Mouse (Mus musculus) left cerebral cortex, postnatal 4 days (tissue): ENCODE data around the gene Eml4. TPM values are rescaled to one million over a fixed set of nuclear protein-coding genes. Genes with fewer than 3 reads are reported as not detected.
A peak's percentile ranks its signal among the peaks of the same experiment; 100 is the strongest.

Experiments used
- DNase-seq: peaks from one replicate; pipeline ENCODE4 v3.0.0-alpha.2; 2022
- intact Hi-C: fragments of 180-260 bp; cut with DNase I; formaldehyde crosslinking; loops from one replicate; pipeline ENCODE4 v1.15.1; 2025
- total RNA-seq, 2 experiments: library from RNA; stranded (reverse); gene quantifications; 2 replicates each; pipeline ENCODE4 v1.2.3; 2021

The Eml4 gene
- total RNA-seq, 2 experiments from 2014 or later: 44.9 to 47.8 TPM

DNA sequence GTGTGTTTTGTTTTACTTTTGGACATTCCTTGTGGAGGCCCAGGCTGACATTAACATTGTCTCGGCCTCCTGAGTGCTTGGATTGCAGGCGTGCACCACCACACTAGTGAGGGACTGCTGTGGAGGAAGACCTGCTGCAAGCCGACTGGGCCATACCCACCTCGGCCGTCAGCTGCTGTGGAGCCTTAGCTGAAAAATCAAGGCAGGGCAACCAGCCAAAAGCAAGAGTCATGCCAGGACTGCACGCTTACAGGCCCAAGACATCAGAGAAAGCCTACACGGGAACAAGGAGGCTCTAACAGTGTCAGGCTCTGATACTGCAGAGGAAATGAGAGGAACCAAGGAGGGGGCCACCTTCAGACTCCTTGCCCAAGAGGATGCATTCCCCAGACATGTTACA lies 130.8 kb downstream of the Eml4 start:
- DNase-seq: peak; percentile 29
- intact Hi-C loops: no loop called here

DNA sequence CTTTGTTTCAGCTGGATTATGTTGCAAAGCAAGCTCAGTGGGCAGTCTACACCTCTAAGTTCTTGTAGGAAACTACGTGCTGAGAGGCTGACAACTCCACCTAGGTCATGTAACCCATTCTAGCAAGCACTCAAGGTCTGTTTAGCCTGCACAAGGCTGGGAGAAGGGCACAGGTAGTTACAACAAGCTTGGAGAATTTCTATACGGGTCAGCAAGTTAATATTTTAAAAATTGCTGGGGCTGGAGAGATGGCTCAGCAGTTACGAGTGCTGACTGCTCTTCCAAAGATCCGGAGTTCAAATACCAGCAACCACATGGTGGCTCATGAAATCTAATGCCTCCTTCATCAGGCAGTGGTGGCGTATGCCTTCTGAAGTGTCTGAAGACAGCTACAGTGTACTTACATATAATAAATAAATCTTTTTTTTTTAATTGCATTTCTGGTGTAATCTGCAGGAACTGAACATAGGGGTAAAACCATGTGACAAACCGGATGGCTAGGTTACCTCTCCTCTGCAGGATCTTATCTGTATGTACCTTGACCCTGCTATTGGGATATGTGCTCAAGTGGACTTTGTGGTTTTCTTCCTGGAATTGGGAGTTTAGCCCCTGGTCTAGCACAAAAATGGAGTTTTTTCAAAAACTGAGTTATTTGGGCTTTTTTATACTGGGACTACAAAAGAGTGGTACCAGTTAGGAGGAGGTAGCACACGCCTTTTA lies 132.2 kb downstream of the Eml4 start:
- intact Hi-C loops: no loop called here
- DNase-seq: no peak

DNA sequence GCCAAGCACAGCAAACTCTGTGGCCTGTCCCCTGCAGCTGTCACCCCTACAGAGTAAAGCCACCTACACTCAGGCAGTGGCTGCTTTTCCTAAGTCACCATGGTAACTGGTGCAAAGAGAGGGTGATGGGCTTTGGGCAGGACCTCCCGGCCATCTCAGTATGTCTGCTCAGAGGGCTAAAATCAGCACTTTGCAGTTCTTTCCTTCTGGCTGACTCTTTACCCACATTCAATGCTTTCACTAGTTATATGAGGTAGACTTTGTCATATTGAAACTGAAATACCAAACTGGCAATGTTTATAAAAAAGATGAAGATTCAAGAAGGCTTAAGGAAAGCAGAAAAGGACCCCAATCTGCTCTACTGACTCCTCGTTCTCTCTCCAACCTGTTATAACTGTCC lies 133.1 kb downstream of the Eml4 start:
- intact Hi-C loops: no loop called here
- DNase-seq: no peak

DNA sequence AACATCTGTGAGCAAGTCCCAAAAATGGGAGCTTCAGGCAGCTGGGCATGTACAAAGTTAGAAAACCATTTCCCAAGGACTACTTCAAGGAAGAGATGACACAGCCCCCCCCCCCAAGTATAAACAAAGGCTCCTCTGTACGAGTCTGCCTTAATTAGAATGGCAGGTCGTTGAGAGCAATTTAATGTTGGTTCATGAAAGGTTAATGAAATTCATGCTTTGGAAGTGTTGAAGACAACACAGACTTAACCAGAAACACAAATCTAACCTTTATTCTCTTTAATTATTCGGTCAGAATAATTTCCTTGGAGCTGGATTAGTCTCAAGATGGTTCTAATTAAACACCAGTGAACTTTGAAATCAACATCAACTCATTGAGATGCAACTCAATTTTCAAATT lies 137.0 kb downstream of the Eml4 start:
- intact Hi-C loops: no loop called here
- DNase-seq: no peak

DNA sequence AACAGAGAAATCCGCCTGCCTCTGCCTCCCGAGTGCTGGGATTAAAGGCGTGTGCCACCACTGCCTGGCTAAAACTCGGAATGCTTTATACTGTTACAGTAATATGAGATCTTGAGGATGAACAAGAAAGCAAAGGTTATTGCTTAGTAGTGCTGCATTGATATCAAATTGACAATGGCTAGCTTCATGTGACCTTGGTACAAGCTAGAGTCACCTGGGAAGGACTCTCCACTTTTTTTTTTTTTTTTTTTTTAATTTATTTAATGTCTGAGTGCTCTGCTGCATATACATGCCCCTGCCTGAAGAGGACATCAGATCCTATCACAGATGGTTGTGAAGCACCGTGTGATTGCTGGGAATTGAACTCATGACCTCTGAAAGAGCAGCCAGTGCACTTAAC lies 148.2 kb downstream of the Eml4 start:
- intact Hi-C loops: no loop called here
- no peak for DNase-seq

DNA sequence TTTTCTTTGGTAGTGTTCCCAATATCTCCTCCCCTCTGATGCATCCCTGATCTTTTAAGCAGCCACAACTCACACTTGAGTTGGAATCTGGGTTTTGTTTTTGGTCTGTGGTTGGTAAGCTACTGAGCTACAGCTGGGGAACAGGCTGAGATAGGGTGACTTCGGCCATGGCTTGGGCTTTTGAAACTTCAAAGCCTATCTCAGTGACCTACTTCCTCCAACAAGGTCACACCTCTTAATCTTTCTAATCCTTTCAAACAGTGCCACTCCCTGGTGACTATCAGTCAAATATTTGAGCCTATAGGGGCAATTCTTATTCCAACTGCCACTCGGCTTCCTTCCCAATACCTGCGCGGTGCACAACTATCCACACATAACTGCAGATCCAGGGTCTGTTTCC lies 149.0 kb downstream of the Eml4 start:
- intact Hi-C loops: no loop called here
- no peak for DNase-seq

DNA sequence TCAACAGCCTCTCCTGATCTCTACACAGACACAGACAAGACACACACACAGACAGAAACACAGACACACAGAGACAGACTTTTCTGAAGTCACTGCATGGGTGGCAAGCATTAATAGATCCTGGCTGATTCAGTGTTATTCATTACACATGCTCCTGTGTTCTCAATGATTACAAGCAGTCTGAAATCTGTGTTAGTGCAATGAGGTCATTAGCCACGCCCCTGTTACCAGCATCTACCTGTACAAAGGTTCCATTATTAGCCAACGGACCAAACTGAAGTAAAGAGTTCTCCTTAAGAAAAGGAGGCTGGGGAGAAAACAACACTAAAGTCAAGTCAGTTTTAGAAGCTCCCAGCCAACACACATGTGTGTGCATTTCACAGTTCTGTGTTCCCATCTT lies 153.0 kb downstream of the Eml4 start:
- DNase-seq: no peak
- intact Hi-C loops: no loop called here

DNA sequence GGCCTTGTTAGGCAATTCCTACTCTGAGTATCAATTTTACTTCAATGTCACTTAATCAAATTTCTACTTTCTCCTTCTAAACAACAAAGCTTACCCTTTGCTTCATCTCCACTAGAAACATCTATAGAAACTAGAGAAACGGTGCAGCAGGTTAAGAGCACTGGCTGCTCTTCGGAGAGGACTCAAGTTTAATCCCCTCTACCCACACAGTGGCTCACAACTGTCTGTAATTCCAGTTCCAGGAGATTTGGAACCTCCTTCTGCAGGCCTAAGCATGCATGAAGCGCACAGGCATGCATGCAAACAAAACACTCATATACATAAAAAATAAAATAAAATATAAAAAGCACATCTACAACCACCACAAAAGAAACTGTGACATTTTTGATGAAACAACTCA lies 161.4 kb downstream of the Eml4 start:
- intact Hi-C loops: no loop called here
- no peak for DNase-seq

DNA sequence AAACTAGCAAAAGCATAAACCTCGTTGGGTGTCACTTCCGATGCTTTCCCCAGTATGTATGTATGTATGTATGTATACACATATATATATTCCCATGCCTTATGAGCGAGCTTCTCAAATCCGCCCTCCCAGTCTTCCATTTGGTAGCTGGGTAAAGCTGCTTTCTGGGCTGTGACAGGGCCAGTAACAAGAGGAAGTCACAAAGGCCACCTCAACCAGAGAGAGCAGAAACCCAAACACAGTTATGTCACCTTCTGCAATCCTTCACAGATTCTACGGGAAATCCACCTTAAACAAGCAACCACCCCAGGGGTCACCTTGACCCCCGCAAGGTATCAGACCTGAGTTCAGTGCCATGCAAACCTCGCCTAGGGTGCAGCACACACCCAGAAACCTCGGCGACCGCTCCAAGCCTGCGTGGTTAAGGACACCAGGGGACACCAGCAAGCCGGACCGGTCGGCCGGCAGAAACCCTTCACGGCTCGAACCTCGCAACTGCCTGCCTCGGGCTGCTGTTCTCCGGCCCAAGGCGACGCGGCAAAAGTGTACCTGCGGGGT lies 163.0 kb downstream of the Eml4 start:
- intact Hi-C loops: no loop called here
- DNase-seq: no peak

DNA sequence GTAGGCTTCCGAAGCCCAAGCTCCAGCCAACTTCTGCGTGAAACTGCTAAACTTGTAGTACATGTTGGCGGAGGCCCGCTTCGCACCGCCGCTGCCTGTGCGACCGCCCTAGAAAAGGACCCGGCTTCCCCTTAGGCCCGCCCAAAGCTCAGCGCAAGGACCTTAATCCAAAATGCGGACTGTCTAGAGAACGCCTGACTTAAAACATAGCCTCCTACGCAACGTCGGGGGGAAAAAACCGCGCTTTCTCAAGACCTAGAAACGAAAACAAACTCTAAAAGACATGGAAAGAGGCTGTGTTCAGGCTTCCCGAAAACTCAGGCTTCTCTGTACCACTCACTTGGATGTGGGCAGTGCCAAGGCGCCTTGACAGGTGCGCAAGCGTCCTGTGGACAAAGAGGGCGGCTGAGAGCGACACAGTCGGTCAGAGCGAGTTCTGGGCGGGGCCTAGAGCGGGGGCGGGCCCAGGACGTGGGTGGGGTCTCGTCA lies 163.5 kb downstream of the Eml4 start:
- DNase-seq: peak; percentile 93
- intact Hi-C loops: no loop called here

DNA sequence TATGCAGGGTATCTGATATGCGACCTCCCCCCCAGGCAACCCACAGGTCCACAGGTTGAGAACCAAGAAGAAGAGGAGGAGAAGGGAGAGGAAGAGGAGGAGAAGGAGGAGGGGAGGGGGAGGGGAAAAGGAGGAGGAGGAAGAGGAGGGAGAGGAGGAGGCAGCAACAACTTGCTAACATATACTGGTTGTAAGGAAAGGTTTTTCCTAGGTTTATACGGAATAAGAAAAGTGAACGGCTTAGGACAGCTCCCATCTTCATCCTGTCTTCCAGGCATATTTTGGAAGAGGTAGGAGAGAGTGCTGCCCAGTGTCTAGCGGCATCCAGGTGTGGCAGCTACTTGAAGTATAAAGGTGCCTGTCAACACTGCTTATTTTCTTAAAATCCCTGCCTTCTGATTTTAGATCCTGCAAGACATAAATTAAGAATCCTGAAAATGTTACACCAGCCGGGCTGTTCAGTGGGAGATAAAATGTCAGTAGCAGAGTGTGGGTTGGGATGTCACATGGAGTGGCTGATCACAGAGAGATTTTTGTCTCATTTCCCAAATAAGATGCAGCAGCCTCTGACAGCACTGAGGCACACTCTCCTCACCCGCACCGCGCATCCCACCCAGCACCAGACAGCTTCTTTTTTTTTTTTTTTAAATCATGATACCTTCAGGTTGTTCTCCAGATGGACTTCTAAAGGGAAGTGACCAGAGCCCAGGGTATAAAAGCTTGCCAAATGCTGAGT lies 166.7 kb downstream of the Eml4 start, which contains the start of gene Cox7a2l:
TSS of gene Cox7a2l (minus strand) at position 51 of the 736 bp plus-strand sequence.
- intact Hi-C loops: no loop called here
- no peak for DNase-seq

DNA sequence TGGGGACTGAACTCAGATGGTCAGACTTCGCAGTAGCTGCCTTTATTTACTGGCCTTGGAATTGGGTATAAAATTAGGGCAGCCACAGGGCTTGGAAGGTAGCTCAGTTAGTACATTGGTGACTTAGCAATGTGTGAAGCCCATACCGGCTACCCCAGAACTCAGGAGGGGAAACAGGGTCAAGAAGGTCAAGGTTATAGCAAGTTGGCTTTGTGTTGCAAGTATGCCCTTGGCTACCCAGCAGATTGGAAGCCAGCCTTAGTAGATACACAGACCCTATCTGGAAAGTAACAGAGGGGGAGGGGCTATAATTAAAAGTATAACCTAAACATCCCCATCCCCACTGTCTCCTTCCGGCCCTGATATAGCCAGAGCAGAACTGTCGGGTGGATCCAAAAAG lies 171.2 kb downstream of the Eml4 start:
- intact Hi-C loops: no loop called here
- no peak for DNase-seq

DNA sequence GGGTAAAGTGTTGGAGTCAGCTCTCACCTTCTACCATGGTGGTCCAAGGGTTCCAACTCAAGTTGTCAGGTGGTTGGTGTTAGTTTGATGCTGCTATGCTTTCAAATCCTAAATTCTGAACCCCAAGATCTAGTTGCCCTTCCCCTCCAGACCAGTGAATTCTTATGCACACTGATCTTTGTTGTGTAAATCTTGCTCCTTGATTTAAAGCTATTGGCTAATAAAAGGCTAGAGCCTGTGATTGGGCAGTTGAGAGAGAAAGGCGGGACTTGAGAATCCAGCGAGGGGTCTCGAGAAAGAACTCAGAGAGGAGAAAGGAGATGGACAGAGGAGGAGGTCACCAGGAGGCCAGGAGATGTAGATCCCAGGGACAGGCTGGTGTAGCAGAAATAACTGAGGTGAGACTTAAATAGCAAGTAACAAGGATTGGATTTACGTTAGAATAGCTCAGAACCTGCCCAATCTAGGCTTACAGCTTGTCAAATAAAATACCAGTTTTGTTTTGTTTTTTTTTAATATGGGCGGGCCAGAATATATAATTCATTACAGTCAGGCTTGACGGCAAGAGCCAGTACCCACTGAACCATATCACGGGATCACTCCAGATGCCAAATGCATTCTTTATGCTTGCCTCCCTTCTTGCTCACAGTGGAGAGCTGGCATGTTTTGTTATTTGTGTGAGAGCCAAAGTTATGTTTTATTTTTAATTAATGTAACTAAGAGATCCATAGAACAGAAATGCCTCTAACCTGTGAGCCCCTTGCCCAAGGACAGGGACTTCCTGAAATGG lies 172.1 kb downstream of the Eml4 start:
- DNase-seq: no peak
- intact Hi-C loops: no loop called here

DNA sequence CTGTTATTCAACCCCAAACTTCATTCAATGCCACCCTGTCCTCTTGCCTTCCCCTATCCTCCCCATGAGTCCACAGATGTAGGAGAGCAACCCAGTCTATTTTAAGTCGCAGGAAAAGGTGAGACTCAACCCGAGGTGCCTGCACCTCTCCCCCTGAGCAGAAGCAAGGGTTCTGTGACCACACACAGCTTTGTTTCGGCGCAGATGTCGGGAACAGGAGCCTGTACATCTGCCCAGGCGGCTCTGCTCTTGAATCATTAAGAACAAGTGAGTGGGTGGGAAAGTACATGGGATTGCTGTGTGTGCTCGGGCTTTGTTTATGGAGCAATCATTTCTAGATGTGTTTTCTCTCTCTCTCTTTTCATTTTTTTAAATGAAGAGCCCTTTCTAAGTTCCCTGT lies 174.0 kb downstream of the Eml4 start:
- intact Hi-C loops: no loop called here
- no peak for DNase-seq

DNA sequence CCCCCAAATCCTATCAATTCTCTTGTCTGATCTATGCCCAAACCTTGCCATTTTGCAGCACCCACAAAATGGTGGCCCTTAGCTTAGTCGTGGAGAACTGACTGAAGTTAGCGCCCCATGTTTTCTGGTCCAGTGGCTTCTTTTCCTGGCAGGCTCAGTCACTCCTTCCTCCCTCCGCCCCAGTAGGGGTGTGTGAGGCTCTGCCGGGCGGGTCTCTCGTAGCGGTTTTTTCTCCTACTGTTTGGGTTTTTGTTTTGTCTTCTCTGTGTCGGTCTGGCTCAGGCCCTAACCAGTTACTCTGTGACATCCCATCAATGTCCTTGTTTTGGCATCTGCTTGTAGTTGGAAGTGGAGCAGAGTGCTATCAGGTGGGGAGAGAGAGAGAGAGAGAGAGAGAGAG lies 174.9 kb downstream of the Eml4 start:
- DNase-seq: no peak
- intact Hi-C loops: no loop called here

DNA sequence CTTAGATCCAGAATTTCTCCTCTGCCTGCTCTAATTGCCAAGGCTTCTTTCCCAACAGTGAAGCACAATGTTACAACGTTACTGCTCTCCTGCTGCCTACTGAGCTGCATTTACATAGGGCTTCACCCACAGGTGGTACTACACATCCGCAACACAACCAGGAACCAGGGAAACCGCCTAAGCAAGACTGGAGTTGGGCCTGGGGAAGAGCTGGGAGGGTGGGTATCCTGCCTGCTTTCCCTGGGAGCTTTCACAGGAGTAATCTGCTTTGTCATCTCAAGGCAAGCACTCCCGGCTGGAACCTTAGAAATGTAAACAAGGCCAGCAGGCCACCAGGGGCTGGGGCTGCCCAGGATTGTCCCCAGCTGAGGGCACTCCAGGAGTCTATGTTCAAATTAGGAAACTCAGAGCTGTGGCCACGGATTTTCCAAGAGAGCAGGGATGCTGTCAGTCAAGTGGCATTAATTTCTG lies 175.4 kb downstream of the Eml4 start:
- intact Hi-C loops: no loop called here
- DNase-seq: no peak

DNA sequence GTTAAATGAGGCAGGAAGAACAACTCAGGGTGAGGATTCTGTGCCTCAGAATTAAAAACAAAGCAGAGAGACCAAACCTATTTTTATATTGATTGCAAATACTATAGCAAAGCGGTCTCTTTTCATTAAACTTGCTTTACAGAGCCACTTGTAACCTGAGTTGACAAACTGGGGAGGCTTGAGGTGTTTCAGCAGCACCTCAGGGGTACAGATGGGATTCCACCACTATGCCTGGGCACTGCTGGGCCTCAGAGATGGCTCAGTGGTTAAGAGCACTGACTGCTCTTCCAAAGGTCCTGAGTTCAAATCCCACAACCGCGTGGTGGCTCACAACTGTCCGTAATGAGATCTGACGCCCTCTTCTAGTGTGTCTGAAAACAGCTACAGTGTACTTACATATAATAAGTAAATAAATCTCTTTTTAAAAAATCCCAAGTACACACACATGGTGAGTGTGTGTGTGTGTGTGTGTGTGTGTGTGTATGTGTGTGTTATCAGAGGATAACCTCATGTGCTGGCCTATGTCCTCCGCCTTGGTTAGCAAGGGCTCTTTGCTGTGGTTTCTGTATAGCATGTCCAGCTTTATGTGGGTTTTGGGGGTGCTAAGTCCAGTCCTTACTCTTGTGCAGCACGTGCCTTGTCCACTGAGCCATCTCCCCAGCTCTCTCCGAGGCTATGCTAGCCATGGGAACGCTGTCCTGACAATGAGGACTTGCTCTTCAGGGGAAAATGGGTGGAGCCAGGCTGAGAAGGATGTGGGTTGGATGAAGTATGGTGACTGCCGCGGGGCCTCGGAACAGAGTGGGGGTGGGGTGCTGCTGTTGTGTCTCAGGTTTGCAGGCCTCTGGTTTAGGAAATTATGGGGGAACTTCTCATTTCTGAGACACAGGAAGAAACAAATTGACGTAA lies 176.1 kb downstream of the Eml4 start:
- DNase-seq: peak; percentile 49
- intact Hi-C loops: no loop called here

DNA sequence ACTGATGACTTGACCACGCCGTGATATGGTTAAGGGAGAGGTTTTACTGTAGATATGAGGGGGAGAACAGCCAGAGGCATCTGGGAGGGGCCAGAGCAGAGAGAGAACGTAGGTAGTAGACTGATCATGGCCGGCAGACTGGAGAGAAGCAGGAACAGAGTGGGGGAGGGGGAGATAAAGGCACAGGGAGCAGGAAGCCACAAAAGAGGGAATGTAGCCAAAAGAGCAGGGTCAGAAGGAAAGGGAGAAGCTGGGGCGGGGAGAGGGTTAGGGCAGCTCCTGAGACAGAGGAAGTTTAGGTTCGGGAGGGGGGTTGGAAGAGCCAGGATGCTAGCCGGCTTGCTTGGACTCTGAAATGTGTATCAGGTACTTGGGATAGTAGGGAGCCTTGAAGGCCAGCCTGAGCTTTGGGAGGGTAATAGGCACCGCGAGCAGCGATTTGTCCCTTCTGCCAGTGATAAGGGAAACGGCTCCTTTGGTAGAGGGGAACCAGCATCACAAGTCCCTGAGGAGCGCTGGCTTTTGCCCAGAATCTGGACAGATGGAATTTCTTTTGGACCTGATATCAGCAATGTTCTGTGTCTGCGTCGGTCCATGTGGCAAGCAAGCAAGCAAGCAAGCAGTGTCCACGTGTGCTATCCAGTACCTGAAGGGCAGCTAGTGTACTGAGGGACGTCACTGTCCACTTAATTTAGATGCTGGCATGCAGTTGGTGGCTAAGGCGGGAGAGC lies 177.1 kb downstream of the Eml4 start:
- intact Hi-C loops: no loop called here
- DNase-seq: peak; percentile 42
